Mouse (Mus musculus): ENCODE results near the gene Utp4. TPM values are rescaled to one million over a fixed set of nuclear protein-coding genes. Genes with fewer than 3 reads are reported as not detected.

Gene Utp4
- total and polyA plus RNA-seq, 3 experiments, result 123 to 218 (median 174) TPM

DNA sequence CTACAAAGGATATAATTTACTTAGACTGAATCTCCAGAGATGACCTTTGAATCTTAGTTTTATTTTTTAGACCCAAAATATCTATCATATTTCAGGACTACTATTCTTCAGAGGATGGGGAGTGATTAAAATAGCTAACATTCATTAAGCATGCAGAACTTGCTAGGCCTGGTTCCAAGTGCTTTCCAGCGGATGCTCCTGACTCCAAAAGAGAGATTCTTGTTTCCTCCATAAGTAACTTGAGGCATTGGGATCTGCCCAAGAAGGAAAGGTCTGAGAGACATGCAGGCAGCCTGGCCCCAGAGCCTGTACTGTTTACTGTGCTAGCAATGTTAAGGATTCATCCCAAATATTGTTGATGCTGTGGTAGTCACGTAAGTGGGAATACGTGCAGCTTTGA, 68.9 kb downstream of the Utp4 start:
- Histone ChIP-seq H3K79me2 (ENCODE audit: control insufficient read depth, insufficient read depth, low read length, poor library complexity) (no peaks in the 10 kb centered on the region), H3K36me3 (ENCODE audit: control insufficient read depth in 1 of 2, insufficient read depth in 2 of 2, low read length in 2 of 2) (peaks cover 0 to 18% of the 10 kb centered on the region in 2 experiments; a peak in 2 of 4 replicates), H3K27ac (ENCODE audit: control insufficient read depth, low read depth, low read length) (no peak overlapping the region), H3K27me3 (ENCODE audit: control insufficient read depth in 1 of 2, insufficient read depth in 2 of 2, low read length in 2 of 2) (no peaks in the 10 kb centered on the region), H3K4me3 (ENCODE audit: control insufficient read depth in 1 of 2, insufficient read depth in 1 of 2, low read depth in 2 of 2, low read length in 2 of 2) (no peak overlapping the region), H3K9me3 (replicated peaks; ENCODE audit: insufficient read depth, low read length) (no peaks in the 10 kb centered on the region), H3K9ac (ENCODE audit: control insufficient read depth, low read depth, low read length, poor library complexity, severe bottlenecking) (no peak overlapping the region), H3K4me1 (ENCODE audit: control insufficient read depth in 1 of 2, insufficient read depth in 2 of 2, low read length in 2 of 2) (peaks cover 9 to 17% of the 10 kb centered on the region in 2 experiments)
- DNase-seq (ENCODE audit: low read depth, low spot score), result no peak
- no peak for TF ChIP-seq SIN3A (IDR thresholded peaks at IDR 0.05; ENCODE audit: low read length)
- TF ChIP-seq UBTF (IDR thresholded peaks at IDR 0.05; ENCODE audit: borderline replicate concordance, insufficient read depth, low read depth, low read length), result no peak
- no peak for TF ChIP-seq ELF1 (IDR thresholded peaks at IDR 0.05; ENCODE audit: low read depth, low read length)
- TF ChIP-seq ZMIZ1 (IDR thresholded peaks at IDR 0.05; ENCODE audit: low read depth, low read length), result no peak
- TF ChIP-seq NRF1 (IDR thresholded peaks at IDR 0.05; ENCODE audit: insufficient read depth, low read depth, low read length, poor library complexity, severe bottlenecking), result no peak
- no peak for TF ChIP-seq RCOR1 (IDR thresholded peaks at IDR 0.05; ENCODE audit: low read depth, low read length)
- TF ChIP-seq JUND (IDR thresholded peaks at IDR 0.05; ENCODE audit: low read depth, low read length), result no peak
- no peak for TF ChIP-seq MAZ (IDR thresholded peaks at IDR 0.05; ENCODE audit: low read depth, low read length)
- no peak for TF ChIP-seq ZNF384 (IDR thresholded peaks at IDR 0.05; ENCODE audit: low read depth, low read length)
- no peak for TF ChIP-seq E2F4 (IDR thresholded peaks at IDR 0.05; ENCODE audit: borderline replicate concordance, low read depth, low read length)
- TF ChIP-seq POLR2AphosphoS5 (IDR thresholded peaks at IDR 0.05; ENCODE audit: borderline replicate concordance, low read depth, low read length), result no peak
- no peak for TF ChIP-seq POLR2A (IDR thresholded peaks at IDR 0.05; ENCODE audit: control insufficient read depth in 1 of 2, insufficient read depth in 1 of 2, low read depth in 1 of 2, low read length in 2 of 2, poor library complexity in 1 of 2)
- no peak for TF ChIP-seq CTCF (IDR thresholded peaks at IDR 0.05 in 2 of 3, conservative IDR thresholded peaks at IDR 0.05 in 1 of 3; ENCODE audit: control insufficient read depth in 1 of 3, insufficient read depth in 1 of 3, low read depth in 2 of 3, low read length in 3 of 3, poor library complexity in 1 of 3, severe bottlenecking in 1 of 3)
- TF ChIP-seq CHD1 (IDR thresholded peaks at IDR 0.05; ENCODE audit: low read depth, low read length), result no peak

- H3K27ac ChIP-seq (ENCODE audit: control insufficient read depth, low read depth, low read length), result no peak overlapping the region
- no peak for DNase-seq (ENCODE audit: low read depth, low spot score)
- TF ChIP-seq TCF12 (IDR thresholded peaks at IDR 0.05; ENCODE audit: low read depth, low read length), result no peak
- TF ChIP-seq USF1 (IDR thresholded peaks at IDR 0.05; ENCODE audit: low read depth, low read length), result no peak
- no peak for TF ChIP-seq ETS1 (IDR thresholded peaks at IDR 0.05; ENCODE audit: low read depth, low read length)
- TF ChIP-seq MAZ (IDR thresholded peaks at IDR 0.05; ENCODE audit: low read depth, low read length), result no peak
- no peak for TF ChIP-seq CTCF (IDR thresholded peaks at IDR 0.05 in 2 of 3, conservative IDR thresholded peaks at IDR 0.05 in 1 of 3; ENCODE audit: control insufficient read depth in 1 of 3, insufficient read depth in 1 of 3, low read depth in 2 of 3, low read length in 3 of 3, poor library complexity in 1 of 3, severe bottlenecking in 1 of 3)
- TF ChIP-seq ELF1 (IDR thresholded peaks at IDR 0.05; ENCODE audit: low read depth, low read length), result no peak
- TF ChIP-seq RCOR1 (IDR thresholded peaks at IDR 0.05; ENCODE audit: low read depth, low read length), result no peak
- no peak for TF ChIP-seq TBP (IDR thresholded peaks at IDR 0.05; ENCODE audit: low read depth, low read length)
- no peak for TF ChIP-seq JUND (IDR thresholded peaks at IDR 0.05; ENCODE audit: low read depth, low read length)
- TF ChIP-seq MYC (IDR thresholded peaks at IDR 0.05; ENCODE audit: low read depth, low read length), result no peak
- no peak for TF ChIP-seq ZNF384 (IDR thresholded peaks at IDR 0.05; ENCODE audit: low read depth, low read length)
- TF ChIP-seq MAX (IDR thresholded peaks at IDR 0.05; ENCODE audit: low read length), result no peak
- TF ChIP-seq POLR2AphosphoS2 (IDR thresholded peaks at IDR 0.05; ENCODE audit: low read length), result no peak
- TF ChIP-seq RAD21 (IDR thresholded peaks at IDR 0.05; ENCODE audit: low read depth, low read length), result no peak
- no peak for TF ChIP-seq GABPA (IDR thresholded peaks at IDR 0.05; ENCODE audit: low read depth, low read length)
- H3K4me3 ChIP-seq (ENCODE audit: control insufficient read depth in 1 of 2, insufficient read depth in 1 of 2, low read depth in 2 of 2, low read length in 2 of 2), result no peak overlapping the region
- H3K27me3 ChIP-seq (ENCODE audit: control insufficient read depth in 1 of 2, insufficient read depth in 2 of 2, low read length in 2 of 2), result no peaks in the 10 kb centered on the region
- H3K9ac ChIP-seq (ENCODE audit: control insufficient read depth, low read depth, low read length, poor library complexity, severe bottlenecking), result no peak overlapping the region
- H3K79me2 ChIP-seq (ENCODE audit: control insufficient read depth, insufficient read depth, low read length, poor library complexity), result no peaks in the 10 kb centered on the region
- H3K4me1 ChIP-seq (ENCODE audit: control insufficient read depth in 1 of 2, insufficient read depth in 2 of 2, low read length in 2 of 2), result peaks cover 9 to 17% of the 10 kb centered on the region in 2 experiments
- H3K36me3 ChIP-seq (ENCODE audit: control insufficient read depth in 1 of 2, insufficient read depth in 2 of 2, low read length in 2 of 2), result peaks cover 0 to 18% of the 10 kb centered on the region in 2 experiments; a peak in 2 of 4 replicates
- no peaks in the 10 kb centered on the region for H3K9me3 ChIP-seq (replicated peaks; ENCODE audit: insufficient read depth, low read length)
Measured at GRCm38 (mm10) chr8:106963365-106963764, 69.9 kb downstream of the Utp4 start.
